Mouse (Mus musculus) thymus, postnatal 0 days (tissue): ENCODE measurements around the gene Cand2. TPM values are rescaled to one million over a fixed set of nuclear protein-coding genes. Genes with fewer than 3 reads are reported as not detected.

Experiments used
- DNase-seq: peaks from one replicate; pipeline ENCODE4 v3.0.0-alpha.2; 2015; ENCODE audit warnings: low spot score
- microRNA-seq: library from miRNA; unstranded; fragments of <30 nt; microRNA quantifications from one replicate; pipeline ENCODE4, GENCODE M21; 2016; ENCODE audit warnings: borderline number of aligned reads
- polyA plus RNA-seq: library from polyadenylated mRNA; unstranded; fragments of >200 nt; fragmentation: Nextera tagmentation; extraction: Ambion mirVana; gene quantifications from 2 replicates; pipeline ENCODE4 v1.2.1, GENCODE M21; 2015

Cand2 gene
- polyA plus RNA-seq, 1 experiment from 2014 or later = 4.5 TPM

GRCm38 (mm10) chr6:115823850-115824464 lies 49.6 kb downstream of the Cand2 start:
- DNase-seq = peak; percentile 90

DNA sequence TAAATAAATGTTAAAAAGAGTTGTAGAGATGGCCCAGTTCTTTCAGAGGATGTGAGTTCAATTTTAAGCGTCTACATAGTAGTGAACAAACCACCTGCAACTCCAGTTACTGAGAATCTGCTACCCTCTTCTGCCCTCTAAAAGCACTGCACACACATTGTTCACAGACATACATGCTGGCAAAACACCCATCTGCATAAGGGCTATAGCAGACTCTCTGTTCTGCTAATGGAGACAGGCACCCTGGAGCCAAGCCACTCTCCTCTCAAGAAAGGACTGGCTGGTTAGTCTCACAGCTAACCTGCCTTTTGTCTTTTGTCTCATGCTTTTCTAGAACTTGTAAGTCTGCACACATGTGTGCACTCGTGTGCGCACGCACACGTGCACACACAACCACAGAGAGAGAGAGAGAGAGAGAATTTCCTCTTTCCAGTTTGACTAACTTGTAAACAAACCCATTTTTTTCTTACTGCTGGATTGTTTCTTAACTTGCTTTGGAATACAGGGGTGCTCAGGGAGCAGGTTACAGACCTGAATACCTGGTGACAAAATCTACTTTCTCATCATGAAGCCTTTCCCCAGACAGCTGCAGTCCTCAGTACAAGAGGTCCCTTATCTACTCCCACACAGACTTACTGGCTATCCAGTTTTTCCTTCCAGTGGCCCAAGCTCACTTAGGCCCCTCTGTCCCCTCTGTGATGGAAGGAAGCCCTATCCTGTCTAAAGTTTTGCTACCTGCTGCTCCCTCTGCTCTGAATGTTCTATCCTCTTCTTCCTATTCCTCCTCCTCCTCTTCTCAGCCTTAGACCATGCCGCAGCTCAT lies 56.7 kb downstream of the Cand2 start:
- DNase-seq = no peak

GRCm38 (mm10) chr6:115832152-115832850 lies 58.0 kb downstream of the Cand2 start:
- DNase-seq = no peak

- no peak for DNase-seq
Observed at GRCm38 (mm10) chr6:115833861-115834260, 59.5 kb downstream of the Cand2 start.

GRCm38 (mm10) chr6:115838161-115838597 lies 63.8 kb downstream of the Cand2 start, which contains the start of gene Efcab12:
Efcab12 (minus strand) TSS chr6:115838412.
- peak; percentile 83 for DNase-seq

DNA sequence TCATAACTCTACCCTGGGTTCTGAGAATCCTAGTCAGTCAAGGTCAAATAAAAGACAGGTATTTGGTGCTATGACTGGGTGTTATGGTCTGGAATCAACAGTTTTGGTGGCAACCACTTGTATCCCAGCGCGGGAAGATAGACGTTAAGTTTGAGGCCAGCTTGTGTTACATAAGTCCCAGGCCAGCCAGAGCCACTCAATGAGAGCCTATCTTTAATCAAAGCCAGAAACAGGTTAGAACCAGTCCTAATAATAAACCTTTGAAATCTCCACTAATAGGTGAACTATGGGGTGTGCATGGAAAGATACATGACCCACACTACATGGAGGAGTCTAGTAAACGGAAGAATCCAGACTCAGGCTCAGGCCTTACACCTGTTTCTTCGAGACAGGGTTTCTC lies 64.4 kb downstream of the Cand2 start:
- peak; percentile 12 for DNase-seq

DNA sequence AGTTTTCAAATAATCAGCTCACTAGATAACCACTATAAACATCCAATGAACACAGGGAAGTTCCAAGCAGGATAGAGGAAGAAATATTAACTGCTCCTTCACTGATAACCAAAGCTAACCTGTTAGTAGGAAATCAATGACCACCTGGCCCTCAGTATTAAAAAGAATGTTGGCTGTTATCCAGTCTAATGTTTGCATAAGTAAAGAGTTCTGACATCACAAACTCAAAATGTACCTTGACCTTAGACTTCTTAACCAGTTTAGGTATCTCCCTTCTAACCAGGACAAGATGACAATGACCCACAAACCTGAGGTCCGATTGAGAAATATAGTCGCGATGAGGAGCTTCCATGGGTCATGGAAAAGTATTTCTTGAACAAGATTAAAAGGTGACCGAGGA lies 70.7 kb downstream of the Cand2 start:
- DNase-seq = no peak

DNA sequence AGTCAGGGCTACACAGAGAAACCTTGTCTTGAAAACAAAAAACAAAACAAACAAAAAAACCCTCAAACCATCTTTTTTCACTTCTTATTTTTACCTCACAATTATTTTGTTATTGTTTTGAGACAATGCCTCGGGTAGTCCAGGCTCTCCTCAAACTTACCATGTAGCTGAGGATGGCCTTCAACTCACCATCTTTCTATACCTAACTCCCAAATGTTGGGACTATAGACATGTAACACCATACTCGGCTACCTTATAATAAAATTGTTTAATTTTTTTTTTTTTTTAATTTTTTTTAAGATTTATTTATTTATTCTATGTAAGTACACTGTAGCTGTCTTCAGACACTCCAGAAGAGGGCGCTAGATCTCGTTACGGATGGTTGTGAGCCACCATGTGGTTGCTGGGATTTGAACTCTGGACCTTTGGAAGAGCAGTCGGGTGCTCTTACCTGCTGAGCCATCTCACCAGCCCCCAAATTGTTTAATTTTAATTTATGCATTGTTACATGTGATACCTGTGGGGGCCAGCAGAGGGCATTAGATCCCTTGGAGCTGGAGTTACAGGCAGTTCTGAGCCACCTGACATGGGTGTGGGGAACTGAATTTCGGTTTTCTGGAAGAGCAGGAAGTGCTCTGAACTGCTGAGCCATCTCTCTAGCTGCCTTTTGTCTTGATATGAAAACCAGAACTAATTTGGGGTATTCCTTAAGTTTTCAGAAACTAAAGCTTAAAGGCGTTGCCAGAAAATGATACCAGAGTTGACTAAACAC lies 72.5 kb downstream of the Cand2 start:
- peak; percentile 79 for DNase-seq

GRCm38 (mm10) chr6:115848598-115849304 lies 74.4 kb downstream of the Cand2 start:
- DNase-seq = no peak

DNA sequence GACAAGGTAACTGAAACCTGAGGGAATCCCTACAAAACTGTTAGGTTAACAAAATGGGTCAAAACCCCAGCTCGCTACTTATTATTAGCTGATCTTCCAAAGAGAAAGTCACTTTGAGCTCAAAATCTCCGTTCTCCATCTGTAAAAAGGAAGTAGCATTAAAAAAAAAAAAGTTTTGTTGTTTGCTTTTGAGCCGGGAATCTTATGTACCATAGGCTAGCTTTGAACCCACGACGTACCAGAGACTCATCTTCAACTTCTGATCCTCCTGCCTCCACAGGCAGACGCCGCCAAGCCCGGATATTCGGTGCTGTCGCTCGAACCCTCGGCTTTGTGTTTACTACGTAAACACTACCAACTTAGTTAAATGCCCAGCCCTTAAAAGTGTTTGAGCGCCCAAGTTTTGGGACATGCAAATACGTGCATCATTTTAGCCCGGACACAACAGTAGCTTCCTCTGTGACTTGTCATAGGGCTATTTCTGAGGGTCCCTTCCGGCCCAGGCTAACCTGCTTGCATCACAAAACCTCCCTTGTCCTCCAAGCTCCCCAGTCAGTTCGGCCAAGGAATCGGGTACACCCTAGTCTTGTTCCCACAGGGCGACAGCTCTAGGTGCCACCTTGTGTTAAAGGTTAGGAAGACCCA lies 78.2 kb downstream of the Cand2 start:
- DNase-seq = no peak

GRCm38 (mm10) chr6:115853091-115853813 lies 78.9 kb downstream of the Cand2 start, which contains the start of the genes Mbd4 and Ift122:
Mbd4 (minus strand) TSS chr6:115853371.
Ift122 (plus strand) TSS chr6:115853470.
- DNase-seq = peak; percentile 100

DNA sequence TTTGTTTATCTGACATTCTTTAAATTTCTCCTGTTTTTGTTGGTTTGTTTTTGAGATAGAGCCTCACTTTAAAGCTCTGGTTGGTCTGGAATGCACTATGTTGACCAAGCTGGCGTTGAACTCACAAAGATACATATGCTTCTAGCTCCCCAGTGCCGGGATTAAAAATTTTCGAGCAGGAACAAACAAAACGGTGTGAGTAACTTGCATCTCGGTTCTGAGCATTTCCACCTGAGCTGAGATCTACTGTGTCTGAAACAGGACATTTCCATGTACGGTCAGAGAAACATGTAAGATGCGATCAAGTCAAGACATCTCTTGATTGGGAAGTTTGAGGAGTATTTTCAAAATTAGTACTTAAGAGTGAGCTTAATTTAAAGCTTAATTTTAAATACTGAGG lies 79.6 kb downstream of the Cand2 start:
- DNase-seq = no peak

GRCm38 (mm10) chr6:115854432-115854831 lies 80.1 kb downstream of the Cand2 start:
- peak; percentile 41 for DNase-seq

Small RNA genes lying within 50 kb of the gene (microRNA-seq; reads per million reads assigned to microRNA genes)
- not detected for gene Mir7660

Other genes starting within 250 kb of the Cand2 start
- gene Tsen2, start 229.9 kb upstream of the Cand2 start, polyA plus RNA-seq = 18.1 and 21.0 TPM in 2 replicates
- 1.6 and 1.9 TPM in 2 replicates for gene Mkrn2os, start 182.0 kb upstream of the Cand2 start, polyA plus RNA-seq
- gene Mkrn2, start 172.6 kb upstream of the Cand2 start, polyA plus RNA-seq = 33.7 and 38.9 TPM in 2 replicates
- gene Raf1, start 97.9 kb upstream of the Cand2 start, polyA plus RNA-seq = 61.5 and 67.0 TPM in 2 replicates
- gene Tmem40, start 12.1 kb upstream of the Cand2 start, polyA plus RNA-seq = 1.4 and 2.2 TPM in 2 replicates
- gene Rpl32, start 34.2 kb downstream of the Cand2 start, polyA plus RNA-seq = 3,802 and 3,817 TPM in 2 replicates
- gene Efcab12, start 63.9 kb downstream of the Cand2 start, polyA plus RNA-seq = 0.20 and 0.33 TPM in 2 replicates
- 18.7 and 20.8 TPM in 2 replicates for gene Mbd4, start 78.8 kb downstream of the Cand2 start, polyA plus RNA-seq
- 8.2 and 11.0 TPM in 2 replicates for gene Ift122, start 78.9 kb downstream of the Cand2 start, polyA plus RNA-seq
- gene Rho, start 157.2 kb downstream of the Cand2 start, polyA plus RNA-seq = 0.10 TPM in 1 of 2 replicates, not detected in the other
- 0.23 and 0.28 TPM in 2 replicates for gene H1foo, start 170.4 kb downstream of the Cand2 start, polyA plus RNA-seq
- gene Plxnd1, start 220.5 kb downstream of the Cand2 start, polyA plus RNA-seq = 45.4 and 47.4 TPM in 2 replicates